Mouse (Mus musculus) liver, postnatal 0 days (tissue): ENCODE results near the gene Vps26a.

Experiments
- CTCF ChIP-seq: sonication (generic); IDR thresholded peaks from 2 replicates; pipeline ENCODE4 v1.5.1; 2016; ENCODE audit warnings: antibody characterized with exemption, low read depth
- EP300 ChIP-seq: IDR thresholded peaks from 2 replicates; pipeline ENCODE4 v1.6.1; 2016; ENCODE audit warnings: antibody characterized with exemption, low read depth, mild to moderate bottlenecking

GRCm38 (mm10) chr10:62521763-62522162, 35.2 kb upstream of the Vps26a start:
- TF ChIP-seq EP300 (no peak), CTCF (no peak)
